Mouse (Mus musculus) kidney, embryonic 14.5 days (tissue): ENCODE results near the gene Uhmk1. TPM values are rescaled to one million over a fixed set of nuclear protein-coding genes. Genes with fewer than 3 reads are reported as not detected.

Experiments
- ATAC-seq: fragments of 200-750 bp; cut with Nextera tagmentation; 2 replicates; pipeline ENCODE4 v1.8.0; 2017; ENCODE audit warnings: moderate number of reproducible peaks, mild to moderate bottlenecking, moderate TSS enrichment, moderate library complexity; ENCODE audit not compliant: low FRiP score, low TSS enrichment
- H3K27ac ChIP-seq: fragments of 300-500 bp; sonication (generic); 2 replicates; pipeline ENCODE4 v1.5.1; 2014; ENCODE audit warnings: low read depth, mild to moderate bottlenecking, low read length, moderate library complexity, mixed read lengths
- H3K27me3 ChIP-seq: fragments of 300-500 bp; sonication (generic); 2 replicates; pipeline ENCODE4 v1.6.1; 2014; ENCODE audit warnings: mild to moderate bottlenecking, low read length; ENCODE audit not compliant: control insufficient read depth, insufficient read depth
- H3K36me3 ChIP-seq: fragments of 300-500 bp; sonication (generic); 2 replicates; pipeline ENCODE4 v1.6.1; 2014; ENCODE audit warnings: low read length, mixed read lengths; ENCODE audit not compliant: control insufficient read depth, insufficient read depth
- H3K4me1 ChIP-seq: fragments of 300-500 bp; sonication (generic); 2 replicates; pipeline ENCODE4 v1.6.1; 2014; ENCODE audit warnings: low read length, mixed read lengths; ENCODE audit not compliant: control insufficient read depth, insufficient read depth
- H3K4me2 ChIP-seq: fragments of 300-500 bp; sonication (generic); replicated peaks from 2 replicates; pipeline ENCODE4 v1.6.1; 2014; ENCODE audit warnings: low read depth, mild to moderate bottlenecking, low read length
- H3K4me3 ChIP-seq: fragments of 300-500 bp; sonication (generic); 2 replicates; pipeline ENCODE4 v1.5.1; 2014; ENCODE audit warnings: mild to moderate bottlenecking, low read length
- H3K9ac ChIP-seq: fragments of 300-500 bp; sonication (generic); 2 replicates; pipeline ENCODE4 v1.6.1; 2014; ENCODE audit warnings: low read depth, mild to moderate bottlenecking, low read length, moderate library complexity
- H3K9me3 ChIP-seq: fragments of 300-500 bp; sonication (generic); 2 replicates; pipeline ENCODE4 v1.6.1; 2016; ENCODE audit warnings: low read length; ENCODE audit not compliant: control insufficient read depth
- WGBS: fragments of 180-500 bp; shearing (Covaris S2); extraction: QIAGEN DNeasy Blood & Tissue Kit; methylation state at CpG from one replicate; pipeline ENCODE4 v1.1.7; 2014; 5-methylcytosine and 5-hydroxymethylcytosine counted together
- polyA plus RNA-seq: library from polyadenylated mRNA; unstranded; fragments of >200 nt; fragmentation: Nextera tagmentation; extraction: Ambion mirVana; gene quantifications from 2 replicates; pipeline ENCODE4 v1.2.1, GENCODE M21; 2014

Uhmk1 gene
- polyA plus RNA-seq, 1 experiment from 2014 or later, result 12.2 TPM

DNA sequence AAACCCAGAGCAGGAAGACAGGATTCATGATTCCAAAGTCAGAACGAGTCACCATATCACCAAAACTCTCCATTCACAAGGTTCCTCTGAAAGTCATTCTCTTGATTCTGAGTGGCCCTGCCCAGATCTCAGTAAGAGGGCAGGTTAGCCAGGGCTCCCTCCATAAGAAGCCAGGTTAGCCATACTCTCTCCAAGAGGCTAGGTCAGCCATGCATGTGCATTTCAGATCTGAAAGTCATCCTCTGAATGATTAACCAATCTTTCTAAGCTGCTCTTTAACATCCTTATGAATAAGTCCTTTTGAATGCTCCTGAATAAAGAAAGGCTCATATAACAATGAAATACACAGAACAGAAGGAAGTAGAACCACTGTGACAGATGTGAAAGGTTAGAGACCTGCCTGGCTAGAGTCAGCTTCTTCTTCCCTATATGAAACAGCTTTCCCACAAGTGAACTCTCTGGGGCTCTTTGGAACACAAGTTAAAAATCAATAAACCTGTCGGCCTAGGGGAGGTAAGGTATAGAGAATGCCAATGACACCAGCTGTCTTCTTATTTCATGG lies 51.1 kb downstream of the Uhmk1 start:
- no peak overlapping the region for H3K4me3 ChIP-seq
- no peak for ATAC-seq
- no peaks in the 10 kb centered on the region for H3K27me3 ChIP-seq
- H3K36me3 ChIP-seq, result peaks cover 41% of the 10 kb centered on the region
- H3K9me3 ChIP-seq, result no peaks in the 10 kb centered on the region
- H3K4me1 ChIP-seq, result no peaks in the 10 kb centered on the region
- no peak overlapping the region for H3K4me2 ChIP-seq
- no peak overlapping the region for H3K9ac ChIP-seq
- 75% methylated on average over 2 of the region's 2 CpGs for WGBS
- no peak overlapping the region for H3K27ac ChIP-seq

- 87% methylated on average over 3 of the region's 3 CpGs for WGBS
- no peak overlapping the region for H3K4me2 ChIP-seq
- H3K36me3 ChIP-seq, result peaks cover 41% of the 10 kb centered on the region
- no peaks in the 10 kb centered on the region for H3K27me3 ChIP-seq
- no peak overlapping the region for H3K9ac ChIP-seq
- no peaks in the 10 kb centered on the region for H3K4me1 ChIP-seq
- no peak for ATAC-seq
- no peaks in the 10 kb centered on the region for H3K9me3 ChIP-seq
- no peak overlapping the region for H3K4me3 ChIP-seq
- no peak overlapping the region for H3K27ac ChIP-seq
Observed at GRCm38 (mm10) chr1:170163398-170163943, 51.7 kb downstream of the Uhmk1 start.

DNA sequence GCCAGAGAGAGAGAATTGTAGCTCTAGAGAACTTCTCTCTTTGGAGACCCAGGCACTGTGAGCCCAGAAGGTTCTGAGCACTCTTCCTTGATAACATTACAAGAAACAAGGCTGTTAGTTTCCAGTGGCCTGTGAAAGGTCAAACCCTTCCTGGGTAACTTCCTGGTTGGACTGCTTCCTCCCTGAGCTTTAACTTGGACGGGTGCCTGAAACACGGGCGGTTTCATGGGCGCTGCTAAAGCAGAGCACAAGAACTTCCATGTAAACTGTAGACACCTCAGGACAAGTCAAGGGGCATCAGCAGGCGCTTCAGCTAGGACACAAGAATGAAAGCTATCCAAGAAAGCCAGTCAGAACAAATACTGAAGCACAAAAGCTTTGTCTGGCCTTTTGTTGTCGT lies 53.3 kb downstream of the Uhmk1 start:
- Histone ChIP-seq H3K9ac (no peak overlapping the region), H3K9me3 (no peaks in the 10 kb centered on the region), H3K27ac (no peak overlapping the region), H3K36me3 (peaks cover 48% of the 10 kb centered on the region), H3K4me3 (no peak overlapping the region), H3K27me3 (no peaks in the 10 kb centered on the region), H3K4me1 (no peaks in the 10 kb centered on the region), H3K4me2 (no peak overlapping the region)
- 78% methylated on average over 6 of the region's 6 CpGs for WGBS
- ATAC-seq, result no peak

GRCm38 (mm10) chr1:170160397-170160938 lies 54.7 kb downstream of the Uhmk1 start:
- no peak overlapping the region for H3K4me3 ChIP-seq
- H3K36me3 ChIP-seq, result peaks cover 38% of the 10 kb centered on the region; the same call in 1 of the 2 replicates
- H3K4me1 ChIP-seq, result no peaks in the 10 kb centered on the region
- no peaks in the 10 kb centered on the region for H3K9me3 ChIP-seq
- no peak overlapping the region for H3K27ac ChIP-seq
- 63% methylated on average over 3 of the region's 3 CpGs for WGBS
- H3K27me3 ChIP-seq, result no peaks in the 10 kb centered on the region
- H3K4me2 ChIP-seq, result no peak overlapping the region
- no peak for ATAC-seq
- H3K9ac ChIP-seq, result no peak overlapping the region

GRCm38 (mm10) chr1:170159707-170160106 lies 55.5 kb downstream of the Uhmk1 start:
- WGBS, result 90% methylated on average over 2 of the region's 2 CpGs
- H3K27ac ChIP-seq, result no peak overlapping the region
- no peak for ATAC-seq
- H3K27me3 ChIP-seq, result no peaks in the 10 kb centered on the region
- no peaks in the 10 kb centered on the region for H3K4me1 ChIP-seq
- H3K36me3 ChIP-seq, result peaks cover 31% of the 10 kb centered on the region; the same call in 1 of the 2 replicates
- H3K9ac ChIP-seq, result no peak overlapping the region
- no peak overlapping the region for H3K4me2 ChIP-seq
- no peak overlapping the region for H3K4me3 ChIP-seq
- H3K9me3 ChIP-seq, result no peaks in the 10 kb centered on the region

DNA sequence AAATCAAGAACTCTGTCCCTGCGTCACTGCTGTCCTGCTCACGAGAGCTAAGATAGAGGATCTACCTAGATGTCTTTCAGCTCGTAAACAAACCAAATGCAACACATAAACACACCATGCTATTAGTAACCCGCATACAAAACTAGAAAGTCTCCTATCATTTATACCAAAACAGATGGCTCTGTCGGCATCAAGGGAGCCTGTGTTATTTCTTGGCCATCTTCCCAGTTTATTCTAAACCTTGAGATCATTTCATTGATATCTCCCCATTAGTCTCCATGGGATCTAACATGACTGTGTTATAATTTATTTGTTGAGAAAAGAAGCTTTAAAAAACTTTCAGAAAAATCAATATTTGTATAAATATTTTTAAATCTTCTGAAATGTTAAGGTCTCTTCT lies 59.4 kb downstream of the Uhmk1 start:
- no peak overlapping the region for H3K4me2 ChIP-seq
- 93% methylated on average over 5 of the region's 5 CpGs for WGBS
- no peak for ATAC-seq
- H3K9ac ChIP-seq, result no peak overlapping the region
- no peaks in the 10 kb centered on the region for H3K4me1 ChIP-seq
- no peak overlapping the region for H3K4me3 ChIP-seq
- peaks cover 18% of the 10 kb centered on the region; the same call in 1 of the 2 replicates for H3K36me3 ChIP-seq
- no peaks in the 10 kb centered on the region for H3K27me3 ChIP-seq
- no peaks in the 10 kb centered on the region for H3K9me3 ChIP-seq
- H3K27ac ChIP-seq, result no peak overlapping the region

- Histone ChIP-seq H3K4me1 (no peaks in the 10 kb centered on the region), H3K4me3 (no peak overlapping the region), H3K27me3 (no peaks in the 10 kb centered on the region), H3K9me3 (no peaks in the 10 kb centered on the region), H3K4me2 (no peak overlapping the region), H3K36me3 (peaks cover 17% of the 10 kb centered on the region; the same call in 1 of the 2 replicates), H3K9ac (no peak overlapping the region), H3K27ac (no peak overlapping the region)
- WGBS, result 73% methylated on average over 2 of the region's 2 CpGs
- ATAC-seq, result no peak
Observed at GRCm38 (mm10) chr1:170155298-170155697, 59.9 kb downstream of the Uhmk1 start.

- ATAC-seq, result no peak
- no peak overlapping the region for H3K27ac ChIP-seq
- no peak overlapping the region for H3K4me3 ChIP-seq
- no peak overlapping the region for H3K4me2 ChIP-seq
- WGBS, result 84% methylated on average over 8 of the region's 8 CpGs
- H3K9me3 ChIP-seq, result no peaks in the 10 kb centered on the region
- no peak overlapping the region for H3K9ac ChIP-seq
- no peaks in the 10 kb centered on the region for H3K27me3 ChIP-seq
- H3K4me1 ChIP-seq, result no peaks in the 10 kb centered on the region
- peaks cover 25% of the 10 kb centered on the region for H3K36me3 ChIP-seq
Observed at GRCm38 (mm10) chr1:170153986-170154385, 61.2 kb downstream of the Uhmk1 start.

- WGBS, result 97% methylated on average over 2 of the region's 2 CpGs
- Histone ChIP-seq H3K9ac (no peak overlapping the region), H3K4me3 (no peak overlapping the region), H3K4me1 (no peaks in the 10 kb centered on the region), H3K27ac (no peak overlapping the region), H3K9me3 (no peaks in the 10 kb centered on the region), H3K36me3 (peaks cover 27% of the 10 kb centered on the region), H3K4me2 (no peak overlapping the region), H3K27me3 (no peaks in the 10 kb centered on the region)
- ATAC-seq, result no peak
Observed at GRCm38 (mm10) chr1:170152552-170152951, 62.6 kb downstream of the Uhmk1 start.
